20 mouse cellular contexts compared by ENCODE assay signal in genomic region chr14:46952264-46952663, GRCm38 (mm10).
"Had no signal": no experiment of that assay in that cellular context is flagged by ENCODE, and none has a peak within 500 bp of the region (broad histone marks: within the 10 kb centered on the region; RNA-seq: fewer than 3 reads in every experiment).

No protein-coding gene starts in this region.

- H3K27me3 ChIP-seq: lung, embryonic 15.5 days; midbrain, embryonic 13.5 days; midbrain, embryonic 15.5 days; neural tube, embryonic 13.5 days; neural tube, embryonic 15.5 days had no signal

- H3K4me2 ChIP-seq: lung, embryonic 15.5 days; midbrain, embryonic 11.5 days; midbrain, embryonic 13.5 days; midbrain, embryonic 15.5 days; neural tube, embryonic 13.5 days; neural tube, embryonic 15.5 days had no signal

- H3K4me1 ChIP-seq: megakaryocyte, embryonic 14.5 days had no signal

- H3K9ac ChIP-seq: lung, embryonic 15.5 days; midbrain, embryonic 13.5 days; midbrain, embryonic 15.5 days; neural tube, embryonic 13.5 days; neural tube, embryonic 15.5 days had no signal

- H3K36me3 ChIP-seq: lung, embryonic 15.5 days; midbrain, embryonic 13.5 days; midbrain, embryonic 15.5 days; neural tube, embryonic 13.5 days; neural tube, embryonic 15.5 days had no signal

- H3K4me3 ChIP-seq: lung, embryonic 15.5 days; megakaryocyte, embryonic 14.5 days; midbrain, embryonic 13.5 days; midbrain, embryonic 15.5 days; neural tube, embryonic 13.5 days; neural tube, embryonic 15.5 days had no signal

- H3K27ac ChIP-seq: lung, embryonic 15.5 days; macrophage; midbrain, embryonic 13.5 days; midbrain, embryonic 15.5 days; neural tube, embryonic 13.5 days; neural tube, embryonic 15.5 days had no signal

- DNase-seq: lung, adult 2 months; lung, postnatal 14 days; lung, postnatal 36 days; retina, postnatal 1 day; right cerebral cortex, adult 18-20 months; right cerebral cortex, postnatal 25 days; right cerebral cortex, postnatal 4 days; spleen, adult 18-20 months; thymus, adult 18-20 months; thymus, postnatal 14 days; thymus, postnatal 36 days had no signal

- H3K9me3 ChIP-seq: lung, embryonic 15.5 days; megakaryocyte, embryonic 14.5 days; midbrain, embryonic 13.5 days; midbrain, embryonic 15.5 days; neural tube, embryonic 13.5 days; neural tube, embryonic 15.5 days had no signal

- ATAC-seq: lung, postnatal 0 days; midbrain, embryonic 13.5 days; midbrain, embryonic 15.5 days had no signal
